Mouse (Mus musculus) MEL (cell line): ENCODE results near the gene Tmem11. TPM values are rescaled to one million over a fixed set of nuclear protein-coding genes. Genes with fewer than 3 reads are reported as not detected.

Source experiments
- DNase-seq: peaks from one replicate; pipeline ENCODE4 v3.0.0; 2011; ENCODE audit warnings: low read depth, low spot score
- H3K27ac ChIP-seq: 2 replicates; pipeline ENCODE4 v1.5.1; 2012; ENCODE audit warnings: low read depth, mild to moderate bottlenecking, control low read depth, low read length, moderate library complexity; ENCODE audit not compliant: control insufficient read depth
- H3K27me3 ChIP-seq, 2 experiments: fragments of 150-350 bp in 1 of 2; sonication (generic) in 1 of 2; 2 replicates each; pipeline ENCODE4 v1.6.1; 2012; ENCODE audit warnings: low read length in 2 of 2, mild to moderate bottlenecking in 2 of 2, improper control_type of control experiment in 1 of 2, moderate library complexity in 1 of 2; ENCODE audit not compliant: insufficient read depth in 2 of 2, control insufficient read depth in 1 of 2
- H3K36me3 ChIP-seq, 2 experiments: 2 replicates each; pipeline ENCODE4 v1.6.1; 2012 to 2014; ENCODE audit warnings: low read length in 2 of 2, improper control_type of control experiment in 1 of 2, inconsistent platforms in 1 of 2, mild to moderate bottlenecking in 1 of 2; ENCODE audit not compliant: insufficient read depth in 2 of 2, control insufficient read depth in 1 of 2
- H3K4me1 ChIP-seq, 2 experiments: fragments of 150-350 bp in 1 of 2; sonication (generic) in 1 of 2; 2 replicates each; pipeline ENCODE4 v1.6.1; 2012; ENCODE audit warnings: low read length in 2 of 2, improper control_type of control experiment in 1 of 2, mild to moderate bottlenecking in 1 of 2; ENCODE audit not compliant: insufficient read depth in 2 of 2, control insufficient read depth in 1 of 2
- H3K4me3 ChIP-seq, 2 experiments: fragments of 150-350 bp in 1 of 2; sonication (generic) in 1 of 2; 2 replicates each; pipeline ENCODE4 v1.5.1; 2012; ENCODE audit warnings: low read depth in 2 of 2, low read length in 2 of 2, mild to moderate bottlenecking in 2 of 2, moderate library complexity in 2 of 2, control low read depth in 1 of 2, improper control_type of control experiment in 1 of 2; ENCODE audit not compliant: control insufficient read depth in 1 of 2, insufficient read depth in 1 of 2
- H3K79me2 ChIP-seq: 2 replicates; pipeline ENCODE4 v1.6.1; 2012; ENCODE audit warnings: mild to moderate bottlenecking, low read length, moderate library complexity; ENCODE audit not compliant: control insufficient read depth, poor library complexity, insufficient read depth
- H3K9ac ChIP-seq: 2 replicates; pipeline ENCODE4 v1.6.1; 2012; ENCODE audit warnings: low read depth, mild to moderate bottlenecking, control low read depth, low read length, moderate library complexity; ENCODE audit not compliant: control insufficient read depth, poor library complexity, severe bottlenecking
- H3K9me3 ChIP-seq: fragments of 150-350 bp; sonication (generic); replicated peaks from 2 replicates; pipeline ENCODE4 v1.6.1; 2012; ENCODE audit warnings: mild to moderate bottlenecking, low read length, improper control_type of control experiment, moderate library complexity; ENCODE audit not compliant: insufficient read depth
- BHLHE40 ChIP-seq: IDR thresholded peaks from 2 replicates; pipeline ENCODE4 v1.6.1; 2012; ENCODE audit warnings: low read depth, mild to moderate bottlenecking, inconsistent platforms, low read length, improper control_type of control experiment, borderline replicate concordance
- CHD1 ChIP-seq: IDR thresholded peaks from 2 replicates; pipeline ENCODE4 v1.6.1; 2012; ENCODE audit warnings: low read depth, mild to moderate bottlenecking, inconsistent platforms, low read length, improper control_type of control experiment
- CTCF ChIP-seq, 3 experiments: IDR thresholded peaks in 2 of 3; conservative IDR thresholded peaks in 1 of 3; 2 replicates each; pipeline ENCODE4 v1.5.1; 2011 to 2012; ENCODE audit warnings: low read length in 3 of 3, low read depth in 2 of 3, mild to moderate bottlenecking in 2 of 3, improper control_type of control experiment in 1 of 3, inconsistent platforms in 1 of 3, mixed read lengths in 1 of 3, moderate library complexity in 1 of 3; ENCODE audit not compliant: control insufficient read depth in 1 of 3, insufficient read depth in 1 of 3, poor library complexity in 1 of 3, severe bottlenecking in 1 of 3
- E2F4 ChIP-seq: IDR thresholded peaks from 2 replicates; pipeline ENCODE4 v1.6.1; 2011; ENCODE audit warnings: low read depth, low read length, improper control_type of control experiment, borderline replicate concordance
- ELF1 ChIP-seq: IDR thresholded peaks from 2 replicates; pipeline ENCODE4 v1.6.1; 2014; ENCODE audit warnings: low read depth, mild to moderate bottlenecking, inconsistent platforms, low read length, improper control_type of control experiment, moderate library complexity
- ETS1 ChIP-seq: IDR thresholded peaks from 2 replicates; pipeline ENCODE4 v1.6.1; 2012; ENCODE audit warnings: low read depth, mild to moderate bottlenecking, inconsistent platforms, low read length, improper control_type of control experiment, moderate library complexity
- GABPA ChIP-seq: IDR thresholded peaks from 2 replicates; pipeline ENCODE4 v1.6.1; 2012; ENCODE audit warnings: low read depth, mild to moderate bottlenecking, inconsistent platforms, low read length, improper control_type of control experiment, moderate library complexity
- GATA1 ChIP-seq: IDR thresholded peaks from 2 replicates; pipeline ENCODE4 v1.6.1; 2011; ENCODE audit warnings: low read depth, low read length, improper control_type of control experiment
- JUND ChIP-seq: IDR thresholded peaks from 2 replicates; pipeline ENCODE4 v1.6.1; 2011; ENCODE audit warnings: low read depth, mild to moderate bottlenecking, improper control_type of control experiment, low read length
- MAFK ChIP-seq: IDR thresholded peaks from 2 replicates; pipeline ENCODE4 v1.6.1; 2011; ENCODE audit warnings: low read depth, mild to moderate bottlenecking, low read length, improper control_type of control experiment, borderline replicate concordance
- MAZ ChIP-seq: IDR thresholded peaks from 2 replicates; pipeline ENCODE4 v1.6.1; 2012; ENCODE audit warnings: low read depth, mild to moderate bottlenecking, inconsistent platforms, low read length, improper control_type of control experiment
- MXI1 ChIP-seq: IDR thresholded peaks from 2 replicates; pipeline ENCODE4 v1.6.1; 2011; ENCODE audit warnings: mild to moderate bottlenecking, low read depth, low read length, improper control_type of control experiment
- MYB ChIP-seq: IDR thresholded peaks from 2 replicates; pipeline ENCODE4 v1.6.1; 2011; ENCODE audit warnings: mild to moderate bottlenecking, low read depth, low read length, improper control_type of control experiment
- POLR2A ChIP-seq, 2 experiments: IDR thresholded peaks; 2 replicates each; pipeline ENCODE4 v1.6.1; 2011 to 2012; ENCODE audit warnings: low read length in 2 of 2, mild to moderate bottlenecking in 2 of 2, control low read depth in 1 of 2, improper control_type of control experiment in 1 of 2, low read depth in 1 of 2, moderate library complexity in 1 of 2; ENCODE audit not compliant: control insufficient read depth in 1 of 2, insufficient read depth in 1 of 2, poor library complexity in 1 of 2
- POLR2AphosphoS5 ChIP-seq: IDR thresholded peaks from 2 replicates; pipeline ENCODE4 v1.6.1; 2012; ENCODE audit warnings: low read depth, borderline replicate concordance, mild to moderate bottlenecking, inconsistent platforms, low read length, moderate library complexity, mixed read lengths
- RAD21 ChIP-seq: IDR thresholded peaks from 2 replicates; pipeline ENCODE4 v1.6.1; 2011; ENCODE audit warnings: mild to moderate bottlenecking, low read depth, low read length, improper control_type of control experiment
- RCOR1 ChIP-seq: IDR thresholded peaks from 2 replicates; pipeline ENCODE4 v1.6.1; 2012; ENCODE audit warnings: low read depth, mild to moderate bottlenecking, inconsistent platforms, low read length, improper control_type of control experiment
- TAL1 ChIP-seq: IDR thresholded peaks from 2 replicates; pipeline ENCODE4 v1.6.1; 2012; ENCODE audit warnings: mild to moderate bottlenecking, inconsistent platforms, low read length, moderate library complexity, mixed read lengths
- UBTF ChIP-seq: IDR thresholded peaks from 2 replicates; pipeline ENCODE4 v1.6.1; 2012; ENCODE audit warnings: low read depth, mild to moderate bottlenecking, inconsistent platforms, low read length, improper control_type of control experiment, moderate library complexity, borderline replicate concordance; ENCODE audit not compliant: insufficient read depth
- USF1 ChIP-seq: IDR thresholded peaks from 2 replicates; pipeline ENCODE4 v1.6.1; 2014; ENCODE audit warnings: low read depth, mild to moderate bottlenecking, inconsistent platforms, low read length, improper control_type of control experiment, moderate library complexity
- ZC3H11A ChIP-seq: IDR thresholded peaks from 2 replicates; pipeline ENCODE4 v1.6.1; 2012; ENCODE audit warnings: low read depth, mild to moderate bottlenecking, inconsistent platforms, low read length, improper control_type of control experiment
- ZMIZ1 ChIP-seq: IDR thresholded peaks from 2 replicates; pipeline ENCODE4 v1.6.1; 2012; ENCODE audit warnings: low read depth, mild to moderate bottlenecking, inconsistent platforms, low read length, improper control_type of control experiment, moderate library complexity
- ZNF384 ChIP-seq: IDR thresholded peaks from 2 replicates; pipeline ENCODE4 v1.6.1; 2012; ENCODE audit warnings: low read depth, mild to moderate bottlenecking, inconsistent platforms, low read length, improper control_type of control experiment
- polyA plus RNA-seq, 2 experiments: library from polyadenylated mRNA; stranded (reverse) in 1 of 2; unstranded in 1 of 2; fragments of >175 nt in 1 of 2; fragments of >200 nt in 1 of 2; gene quantifications; 2 replicates each; pipeline versions ENCODE4 v1.2.1 to v1.2.4; 2012; ENCODE audit warnings: low replicate concordance in 2 of 2, low read depth in 1 of 2; ENCODE audit not compliant: insufficient read length in 2 of 2, insufficient read depth in 1 of 2, missing spikeins in 1 of 2
- total RNA-seq: library from RNA; depleted of rRNA; stranded (reverse); fragments of 300-350 nt; gene quantifications from 2 replicates; pipeline ENCODE4 v1.2.3, GENCODE M21; 2012

The Tmem11 gene
- total and polyA plus RNA-seq, 3 experiments: 117 to 125 TPM; not detected in 1

DNA sequence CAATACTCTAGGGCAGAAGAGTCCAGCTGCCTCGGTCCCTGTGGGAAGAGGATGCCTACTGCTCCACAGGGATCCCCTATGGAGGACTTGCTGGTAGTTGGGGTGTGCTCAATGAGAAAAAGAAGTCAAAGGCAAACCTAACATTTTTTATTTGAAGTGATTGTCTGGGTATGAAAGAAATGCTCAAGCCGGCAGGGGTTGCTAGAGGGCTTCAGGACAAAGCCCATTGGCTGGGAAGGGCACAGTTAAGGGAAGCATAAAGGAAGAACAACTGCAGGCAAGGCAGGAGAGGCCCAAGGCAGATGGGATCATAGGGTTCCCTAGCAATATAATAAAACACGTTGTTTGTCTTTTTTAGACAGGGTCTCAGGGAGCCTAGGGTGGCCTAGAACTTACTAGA is 29.0 kb upstream of the Tmem11 start:
- TF ChIP-seq E2F4 (no peak), POLR2A (IDR thresholded peaks at IDR 0.05; ENCODE audit: control insufficient read depth in 1 of 2, insufficient read depth in 1 of 2, low read depth in 1 of 2, low read length in 2 of 2, poor library complexity in 1 of 2) (no peak), ZNF384 (no peak), BHLHE40 (no peak), MXI1 (no peak), POLR2AphosphoS5 (no peak), MYB (no peak), GABPA (no peak), MAFK (no peak), RAD21 (no peak), RCOR1 (no peak), UBTF (no peak), TAL1 (no peak), MAZ (no peak), CTCF (IDR thresholded peaks at IDR 0.05 in 2 of 3, conservative IDR thresholded peaks at IDR 0.05 in 1 of 3; ENCODE audit: control insufficient read depth in 1 of 3, insufficient read depth in 1 of 3, low read depth in 2 of 3, low read length in 3 of 3, poor library complexity in 1 of 3, severe bottlenecking in 1 of 3) (no peak), ZC3H11A (no peak), CHD1 (no peak), GATA1 (no peak), USF1 (no peak), ETS1 (no peak)
- no peak overlapping the region for H3K27ac ChIP-seq
- no peak overlapping the region for H3K9ac ChIP-seq
- H3K4me1 ChIP-seq: peaks cover 7 to 17% of the 10 kb centered on the region in 2 experiments
- no peak overlapping the region for H3K4me3 ChIP-seq
- no peaks in the 10 kb centered on the region for H3K27me3 ChIP-seq
- H3K36me3 ChIP-seq: peaks cover 0 to 11% of the 10 kb centered on the region in 2 experiments; a peak in 2 of 4 replicates
- peaks cover 3% of the 10 kb centered on the region; the same call in 1 of the 2 replicates for H3K79me2 ChIP-seq
- DNase-seq: no peak
- H3K9me3 ChIP-seq: no peaks in the 10 kb centered on the region

DNA sequence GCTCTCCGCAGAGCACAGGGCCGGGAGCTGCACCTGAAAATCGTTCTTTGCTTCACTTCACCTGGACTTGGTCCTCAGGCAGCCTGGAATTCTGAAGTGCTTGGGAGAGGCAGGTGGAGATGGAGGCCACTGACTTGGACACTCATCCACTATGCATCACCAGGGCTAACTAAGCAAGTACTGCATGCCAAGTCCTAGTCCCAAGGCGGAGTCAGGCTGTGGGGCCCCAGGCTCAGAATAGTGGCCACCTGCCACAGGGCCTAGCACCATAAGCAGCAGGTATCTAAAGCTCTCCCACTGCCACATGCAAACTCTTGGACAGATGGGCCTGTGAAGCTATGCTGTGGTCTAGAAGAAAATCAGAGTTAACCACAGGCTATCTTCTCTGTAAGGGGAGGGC is 27.4 kb upstream of the Tmem11 start:
- no peak for DNase-seq
- Histone ChIP-seq H3K4me1 (peaks cover 0 to 2% of the 10 kb centered on the region in 2 experiments; a peak in 1 of 4 replicates), H3K9me3 (no peaks in the 10 kb centered on the region)
- no peak for TF ChIP-seq ELF1
- TF ChIP-seq GABPA: no peak
- TF ChIP-seq POLR2AphosphoS5: no peak
- no peak for TF ChIP-seq JUND
- TF ChIP-seq MAFK: no peak
- no peak for TF ChIP-seq GATA1
- TF ChIP-seq ZMIZ1: no peak
- TF ChIP-seq, all 39 proteins: peak for 0
- Histone ChIP-seq H3K27me3 (no peaks in the 10 kb centered on the region), H3K27ac (no peak overlapping the region), H3K4me3 (no peak overlapping the region), H3K9ac (no peak overlapping the region), H3K36me3 (no peaks in the 10 kb centered on the region), H3K79me2 (no peaks in the 10 kb centered on the region)
